Mouse (Mus musculus) CH12.LX (cell line): ENCODE results near the gene Ccn1.

Experiments
- CTCF ChIP-seq, 2 experiments: IDR thresholded peaks in 1 of 2; conservative IDR thresholded peaks in 1 of 2; 2 replicates each; pipeline ENCODE4 v1.5.1; 2011 to 2012; ENCODE audit warnings: low read depth in 2 of 2, low read length in 2 of 2, improper control_type of control experiment in 1 of 2, inconsistent platforms in 1 of 2, mild to moderate bottlenecking in 1 of 2, moderate library complexity in 1 of 2
- MAFK ChIP-seq: IDR thresholded peaks from 2 replicates; pipeline ENCODE4 v1.6.1; 2011; ENCODE audit warnings: low read length, improper control_type of control experiment; ENCODE audit not compliant: insufficient replicate concordance
- MEF2A ChIP-seq: IDR thresholded peaks from 2 replicates; pipeline ENCODE4 v1.6.1; 2014; ENCODE audit warnings: low read depth, mild to moderate bottlenecking, inconsistent platforms, low read length, improper control_type of control experiment, borderline replicate concordance
- POLR2A ChIP-seq: IDR thresholded peaks from 2 replicates; pipeline ENCODE4 v1.6.1; 2011; ENCODE audit warnings: low read depth, mild to moderate bottlenecking, improper control_type of control experiment, low read length
- USF1 ChIP-seq: IDR thresholded peaks from 2 replicates; pipeline ENCODE4 v1.6.1; 2014; ENCODE audit warnings: low read depth, mild to moderate bottlenecking, inconsistent platforms, low read length, improper control_type of control experiment
- ZC3H11A ChIP-seq: IDR thresholded peaks from 2 replicates; pipeline ENCODE4 v1.6.1; 2012; ENCODE audit warnings: low read depth, mild to moderate bottlenecking, inconsistent platforms, low read length, improper control_type of control experiment

- TF ChIP-seq CTCF (conservative IDR thresholded peaks at IDR 0.05 in 1 of 2, IDR thresholded peaks at IDR 0.05 in 1 of 2; ENCODE audit: low read depth in 2 of 2, low read length in 2 of 2) (no peak), MAFK (no peak), ZC3H11A (no peak), USF1 (no peak), MEF2A (no peak), POLR2A (no peak)
These were observed 5.2 kb upstream of the Ccn1 start for GRCm38 (mm10) chr3:145654944-145655343.
